Mouse (Mus musculus): ENCODE measurements around the gene Fam177a. TPM values are rescaled to one million over a fixed set of nuclear protein-coding genes. Genes with fewer than 3 reads are reported as not detected.
A peak's percentile ranks its signal among the peaks of the same experiment; 100 is the strongest.
"Not testable (repeated sequence)": the region's sequence is repeated elsewhere in the genome, so short reads cannot be mapped to it uniquely, and the experiment has no call there.

Fam177a gene
- 1 to 10 TPM in 1 of 2 experiments, not detected in 1; 1.1 TPM for total RNA-seq (2021)
- long read RNA-seq, experiment 1, transcript Fam177a-201 (5 exons, 3,922 nt): major isoform, 7 of 11 reads
- long read RNA-seq, experiment 1, partial matches to known transcripts: 0 of 11 reads
- long read RNA-seq, experiment 1, other reads (novel, unspliced or antisense): 4 of 11 reads
- long read RNA-seq, experiment 2, transcript Fam177a-201 (5 exons, 3,922 nt): major isoform, 12 of 16 reads
- long read RNA-seq, experiment 2, partial matches to known transcripts: 1 of 16 reads
- long read RNA-seq, experiment 2, other reads (novel, unspliced or antisense): 3 of 16 reads

- not testable (repeated sequence) for DNase-seq (ENCODE audit: low spot score in 2 of 2)
These were observed at the start of gene Fam177a for GRCm38 (mm10) chr12:55124242-55124641. Gene Fam177a (plus strand): TSS chr12:55124469.

- DNase-seq (ENCODE audit: low spot score in 2 of 2): no peak
These were observed 49.0 kb upstream of the Fam177a start for GRCm38 (mm10) chr12:55075296-55075695.

- DNase-seq (ENCODE audit: low spot score in 2 of 2): not testable (repeated sequence)
These were observed 45.6 kb upstream of the Fam177a start for GRCm38 (mm10) chr12:55078706-55079105.

- peak; percentile 74 to 88 for DNase-seq (ENCODE audit: low spot score in 2 of 2)
These were observed 44.3 kb upstream of the Fam177a start, which contains the start of the genes 2700097O09Rik and Srp54a for GRCm38 (mm10) chr12:55079726-55080600. Gene 2700097O09Rik (minus strand): TSS chr12:55080110. Gene Srp54a (plus strand): TSS chr12:55080262.

- not testable (repeated sequence) for DNase-seq (ENCODE audit: low spot score in 2 of 2)
These were observed 43.7 kb upstream of the Fam177a start for GRCm38 (mm10) chr12:55080601-55080942.

GRCm38 (mm10) chr12:55092127-55092526, 32.1 kb upstream of the Fam177a start:
- not testable (repeated sequence) for DNase-seq (ENCODE audit: low spot score in 2 of 2)

GRCm38 (mm10) chr12:55112616-55113015, 11.7 kb upstream of the Fam177a start:
- not testable (repeated sequence) for DNase-seq (ENCODE audit: low spot score in 2 of 2)

- DNase-seq (ENCODE audit: low spot score in 2 of 2): not testable (repeated sequence)
These were observed 462 bp downstream of the Fam177a start for GRCm38 (mm10) chr12:55124731-55125130.

GRCm38 (mm10) chr12:55135540-55135939, 11.3 kb downstream of the Fam177a start:
- DNase-seq (ENCODE audit: low spot score in 2 of 2): not testable (repeated sequence)

GRCm38 (mm10) chr12:55137859-55138258, 13.6 kb downstream of the Fam177a start:
- not testable (repeated sequence) for DNase-seq (ENCODE audit: low spot score in 2 of 2)

- DNase-seq (ENCODE audit: low spot score in 2 of 2): not testable (repeated sequence)
These were observed 30.5 kb downstream of the Fam177a start, which contains the start of gene Srp54b for GRCm38 (mm10) chr12:55154559-55155448. Gene Srp54b (plus strand): TSS chr12:55155104.

- DNase-seq (ENCODE audit: low spot score in 2 of 2): not testable (repeated sequence)
These were observed 31.1 kb downstream of the Fam177a start for GRCm38 (mm10) chr12:55155449-55155783.

- DNase-seq (ENCODE audit: low spot score in 2 of 2): not testable (repeated sequence)
These were observed 42.8 kb downstream of the Fam177a start for GRCm38 (mm10) chr12:55167034-55167557.

- not testable (repeated sequence) for DNase-seq (ENCODE audit: low spot score in 2 of 2)
These were observed 63.4 kb downstream of the Fam177a start for GRCm38 (mm10) chr12:55187686-55188085.

GRCm38 (mm10) chr12:55189127-55189526, 64.9 kb downstream of the Fam177a start:
- DNase-seq (ENCODE audit: low spot score in 2 of 2): not testable (repeated sequence)

Other genes starting within 250 kb of the Fam177a start
- not detected for gene Gm20403, start 137.9 kb upstream of the Fam177a start, total RNA-seq (2021)
- gene Baz1a, start 110.1 kb upstream of the Fam177a start, total RNA-seq (2021): 10 to 100 TPM; 16.4 to 21.4 TPM
- 10 to 100 TPM; 13.2 to 13.6 TPM for gene 2700097O09Rik, start 44.4 kb upstream of the Fam177a start, total RNA-seq (2021)
- 100 to 1,000 TPM; 123 to 131 TPM for gene Srp54a, start 44.2 kb upstream of the Fam177a start, total RNA-seq (2021)
- gene Srp54b, start 30.6 kb downstream of the Fam177a start, total RNA-seq (2021): 10 to 100 TPM; 76.2 to 79.0 TPM
- 10 to 100 TPM; 10.8 to 13.3 TPM for gene 1700047I17Rik2, start 75.1 kb downstream of the Fam177a start, total RNA-seq (2021)
- 10 to 100 TPM; 42.1 to 44.7 TPM for gene Srp54c, start 105.7 kb downstream of the Fam177a start, total RNA-seq (2021)
- 10 to 100 TPM; 19.9 to 21.8 TPM for gene 1110008L16Rik, start 175.1 kb downstream of the Fam177a start, total RNA-seq (2021)
- gene Ppp2r3c, start 178.5 kb downstream of the Fam177a start, total RNA-seq (2021): 10 to 100 TPM; 16.6 to 17.6 TPM